Mouse (Mus musculus) kidney, postnatal 14 days (tissue): ENCODE measurements around the gene Tbx15.
"Not testable (repeated sequence)": the region's sequence is repeated elsewhere in the genome, so short reads cannot be mapped to it uniquely, and the experiment has no call there.

Source experiments
- DNase-seq: peaks from one replicate; pipeline ENCODE4 v3.0.0; 2022; ENCODE audit warnings: mixed read lengths

Gene Tbx15

GRCm38 (mm10) chr3:99277973-99278580 lies 37.9 kb downstream of the Tbx15 start:
- DNase-seq = no peak

GRCm38 (mm10) chr3:99279718-99280117 lies 39.5 kb downstream of the Tbx15 start:
- no peak for DNase-seq

- no peak for DNase-seq
These were observed 41.3 kb downstream of the Tbx15 start for GRCm38 (mm10) chr3:99281453-99281852.

- DNase-seq = no peak
These were observed 48.1 kb downstream of the Tbx15 start for GRCm38 (mm10) chr3:99288302-99288701.

- peak; percentile 54 for DNase-seq
These were observed 50.0 kb downstream of the Tbx15 start for GRCm38 (mm10) chr3:99290064-99290702.

- no peak for DNase-seq
These were observed 50.7 kb downstream of the Tbx15 start for GRCm38 (mm10) chr3:99290878-99291277.

GRCm38 (mm10) chr3:99291386-99291785 lies 51.2 kb downstream of the Tbx15 start:
- DNase-seq = no peak

GRCm38 (mm10) chr3:99292531-99292931 lies 52.4 kb downstream of the Tbx15 start:
- DNase-seq = no peak

- not testable (repeated sequence) for DNase-seq
These were observed 54.0 kb downstream of the Tbx15 start for GRCm38 (mm10) chr3:99294209-99294608.

- no peak for DNase-seq
These were observed 55.1 kb downstream of the Tbx15 start for GRCm38 (mm10) chr3:99295301-99295700.

- DNase-seq = no peak
These were observed 56.0 kb downstream of the Tbx15 start for GRCm38 (mm10) chr3:99296186-99296585.

- no peak for DNase-seq
These were observed 60.7 kb downstream of the Tbx15 start for GRCm38 (mm10) chr3:99300846-99301245.

GRCm38 (mm10) chr3:99310877-99311276 lies 70.7 kb downstream of the Tbx15 start:
- DNase-seq = peak; percentile 11

- no peak for DNase-seq
These were observed 71.9 kb downstream of the Tbx15 start for GRCm38 (mm10) chr3:99311943-99312635.

GRCm38 (mm10) chr3:99322345-99322744 lies 82.2 kb downstream of the Tbx15 start:
- DNase-seq = no peak

- no peak for DNase-seq
These were observed 89.1 kb downstream of the Tbx15 start for GRCm38 (mm10) chr3:99329316-99329715.

GRCm38 (mm10) chr3:99331086-99331485 lies 90.9 kb downstream of the Tbx15 start:
- no peak for DNase-seq

GRCm38 (mm10) chr3:99336866-99337265 lies 96.7 kb downstream of the Tbx15 start:
- no peak for DNase-seq

- DNase-seq = no peak
These were observed 98.6 kb downstream of the Tbx15 start for GRCm38 (mm10) chr3:99338756-99339155.

- DNase-seq = no peak
These were observed 99.8 kb downstream of the Tbx15 start for GRCm38 (mm10) chr3:99340021-99340420.

GRCm38 (mm10) chr3:99379616-99380250 lies 139.6 kb downstream of the Tbx15 start:
- DNase-seq = no peak

GRCm38 (mm10) chr3:99387127-99387526 lies 146.9 kb downstream of the Tbx15 start:
- no peak for DNase-seq
